Mouse (Mus musculus) G1E (cell line): Measurements from ENCODE around the gene Grik3.

ENCODE experiments used
- CTCF ChIP-seq: IDR thresholded peaks from 2 replicates; pipeline ENCODE4 v1.5.1; 2012; ENCODE audit warnings: low read depth, low read length, inconsistent platforms, mixed read lengths
- GATA1 ChIP-seq: IDR thresholded peaks from 2 replicates; pipeline ENCODE4 v1.6.1; 2012; ENCODE audit warnings: borderline replicate concordance, low read length, inconsistent platforms, mixed read lengths
- GATA2 ChIP-seq: IDR thresholded peaks from 2 replicates; pipeline ENCODE4 v1.6.1; 2012; ENCODE audit warnings: low read depth, low read length, inconsistent platforms, borderline replicate concordance
- POLR2AphosphoS5 ChIP-seq: IDR thresholded peaks from 2 replicates; pipeline ENCODE4 v1.6.1; 2012; ENCODE audit warnings: low read depth, low read length, inconsistent platforms; ENCODE audit not compliant: insufficient replicate concordance
- TAL1 ChIP-seq: conservative IDR thresholded peaks from 2 replicates; pipeline ENCODE4 v1.6.1; 2012; ENCODE audit warnings: low read depth, low read length, inconsistent platforms, mixed read lengths

DNA sequence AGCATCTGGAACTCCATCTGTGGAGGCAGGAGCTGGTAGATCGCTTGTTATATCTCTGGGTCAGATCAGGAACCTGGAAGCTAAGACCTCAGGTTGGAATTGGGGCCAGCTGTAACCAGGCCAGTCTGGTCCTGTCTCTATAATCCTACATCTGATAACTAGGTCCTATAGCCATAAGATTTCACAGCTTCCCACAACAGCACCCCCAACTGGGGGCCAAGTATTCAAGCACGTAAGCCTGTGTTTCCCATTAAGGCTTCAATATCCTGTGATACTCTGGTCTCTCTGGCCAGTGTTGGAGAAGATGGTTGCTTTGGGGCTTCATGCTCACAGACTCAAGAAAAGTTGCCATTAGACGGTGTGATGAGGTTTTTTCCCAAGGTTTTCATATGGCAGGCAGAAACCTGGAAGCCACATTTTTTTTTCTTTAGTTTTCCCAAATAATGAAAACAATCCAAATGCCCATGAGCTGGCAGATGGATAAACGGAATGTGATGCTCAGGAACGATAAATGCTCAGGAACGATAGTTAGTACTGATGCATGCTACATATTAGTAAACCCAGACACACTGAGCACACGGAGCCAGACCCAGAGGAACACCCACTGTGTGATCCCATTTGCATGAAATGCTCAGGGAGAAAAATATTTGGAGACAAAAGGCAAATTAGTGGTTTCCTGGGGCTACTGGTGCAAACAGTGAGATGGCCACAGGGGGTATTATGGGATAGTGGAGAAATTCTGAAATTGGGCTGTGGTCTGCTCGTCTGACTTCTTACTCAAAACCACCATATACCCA is 128.2 kb downstream of the Grik3 start:
- TF ChIP-seq CTCF (no peak), TAL1 (no peak), POLR2AphosphoS5 (no peak), GATA1 (no peak), GATA2 (no peak)
